Mouse (Mus musculus) T-helper 1 cell (primary cell): Measurements from ENCODE around the gene Nav2.

ENCODE experiments used
- in situ Hi-C: fragments of 300-600 bp; cut with MboI, MseI; formaldehyde crosslinking; loops from one replicate; pipeline ENCODE4 v1.15.1; 2025; ENCODE audit warnings: high pct_unique_total_duplicates

Nav2 gene

DNA sequence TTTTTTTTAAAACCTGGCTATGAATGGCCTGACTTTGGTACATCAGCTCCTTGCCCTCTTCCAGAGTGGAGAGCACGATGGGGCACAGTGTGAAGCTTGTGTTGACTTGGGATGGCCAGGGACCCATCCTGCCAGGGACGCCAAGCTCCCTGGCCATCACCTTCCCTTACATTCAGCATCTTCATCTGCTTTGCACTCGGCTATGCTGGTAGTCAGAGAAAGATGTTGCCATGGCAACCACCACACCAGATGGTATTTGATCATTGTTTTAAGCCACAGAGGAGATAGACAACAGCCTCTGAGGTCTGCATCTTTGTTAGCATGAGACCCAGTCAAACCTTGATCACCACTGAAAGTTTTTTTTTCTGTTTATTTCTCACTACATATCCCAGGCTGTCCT is 483.7 kb downstream of the Nav2 start:
- in situ Hi-C loops, result no loop called here

DNA sequence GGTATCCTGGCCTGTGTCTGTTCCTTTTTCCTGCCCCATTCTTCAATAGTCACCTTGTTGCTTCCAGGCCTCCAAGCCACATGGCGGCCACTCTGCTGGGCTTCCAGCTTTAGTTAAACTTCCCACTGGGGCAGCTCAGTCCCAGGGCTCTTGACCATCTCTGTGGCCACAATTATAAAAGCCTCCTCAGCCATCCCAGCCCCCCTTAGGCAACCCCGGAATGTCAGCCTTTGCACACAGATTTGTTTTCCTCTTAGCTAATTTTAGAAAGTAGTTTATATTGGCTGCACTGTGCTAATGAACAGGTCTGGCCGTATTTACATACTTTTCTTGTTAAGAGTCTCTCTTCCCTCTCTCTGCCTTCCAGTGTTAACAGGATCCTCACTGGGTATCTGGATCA is 484.3 kb downstream of the Nav2 start:
- in situ Hi-C loops, result no loop called here

DNA sequence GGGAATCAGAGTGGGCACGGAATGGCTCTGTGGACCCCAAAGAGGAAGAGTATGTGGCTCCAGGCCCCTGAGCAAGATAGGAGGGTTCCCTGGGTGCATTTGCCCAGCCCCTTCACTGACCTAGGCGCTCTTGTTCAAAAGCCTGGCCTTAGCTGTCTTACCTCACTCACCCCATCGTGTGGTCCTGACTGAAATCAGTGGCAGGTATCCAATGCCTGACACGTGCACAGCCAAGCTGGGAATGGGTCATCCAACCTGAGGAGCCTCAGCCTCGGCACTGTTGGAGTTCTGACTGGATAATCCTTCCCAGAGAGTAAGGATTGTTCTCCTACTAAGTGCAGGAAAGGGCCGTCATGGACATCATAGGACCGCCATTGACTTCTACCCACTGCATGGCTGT is 485.3 kb downstream of the Nav2 start:
- in situ Hi-C loops, result no loop called here

DNA sequence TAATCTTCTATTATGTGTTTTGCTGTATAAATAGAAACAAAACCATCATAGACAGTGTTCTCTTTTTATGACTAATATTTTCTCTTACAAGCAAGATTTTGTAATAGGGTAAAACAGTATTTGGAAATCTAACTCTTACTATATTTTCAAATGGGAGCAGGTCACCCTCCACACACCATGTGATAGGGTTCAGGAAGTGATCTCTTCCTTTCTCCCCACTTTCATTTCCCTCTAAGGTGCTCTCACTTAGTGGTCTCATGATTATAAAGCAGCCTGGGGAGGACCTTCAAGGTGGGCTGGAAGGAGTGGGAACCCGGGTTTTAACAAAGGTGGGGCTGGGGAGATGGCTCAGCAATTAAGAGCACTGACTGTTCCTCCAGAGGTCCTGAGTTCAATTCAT is 487.7 kb downstream of the Nav2 start:
- in situ Hi-C loops, result no loop called here

DNA sequence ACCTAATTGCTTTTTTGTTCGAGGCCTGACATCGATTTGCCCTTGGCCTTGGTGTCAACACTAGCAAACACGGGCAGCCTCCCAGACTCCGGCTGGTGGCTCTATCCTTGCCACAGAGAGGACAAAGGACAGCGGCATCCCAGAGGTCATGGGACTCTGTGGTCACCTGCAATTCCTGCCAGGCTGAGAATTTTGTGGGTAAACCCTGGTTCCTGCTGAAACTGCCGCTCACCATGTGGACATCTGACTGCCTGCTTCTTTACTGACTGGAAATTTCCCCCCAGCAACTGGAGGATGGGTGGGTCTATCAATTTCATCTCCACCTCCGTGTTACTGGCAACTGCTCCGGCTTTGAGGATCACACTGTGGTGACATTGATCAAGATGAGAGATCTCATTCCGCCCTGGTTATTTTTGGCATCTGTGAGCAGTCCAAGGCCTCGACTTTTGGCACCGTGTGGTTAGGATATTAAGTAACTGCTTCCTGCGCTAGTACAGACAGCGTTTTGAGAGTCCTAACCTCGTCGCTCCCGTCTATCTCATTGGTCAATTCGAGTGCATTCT is 489.0 kb downstream of the Nav2 start:
- in situ Hi-C loops, result no loop called here

DNA sequence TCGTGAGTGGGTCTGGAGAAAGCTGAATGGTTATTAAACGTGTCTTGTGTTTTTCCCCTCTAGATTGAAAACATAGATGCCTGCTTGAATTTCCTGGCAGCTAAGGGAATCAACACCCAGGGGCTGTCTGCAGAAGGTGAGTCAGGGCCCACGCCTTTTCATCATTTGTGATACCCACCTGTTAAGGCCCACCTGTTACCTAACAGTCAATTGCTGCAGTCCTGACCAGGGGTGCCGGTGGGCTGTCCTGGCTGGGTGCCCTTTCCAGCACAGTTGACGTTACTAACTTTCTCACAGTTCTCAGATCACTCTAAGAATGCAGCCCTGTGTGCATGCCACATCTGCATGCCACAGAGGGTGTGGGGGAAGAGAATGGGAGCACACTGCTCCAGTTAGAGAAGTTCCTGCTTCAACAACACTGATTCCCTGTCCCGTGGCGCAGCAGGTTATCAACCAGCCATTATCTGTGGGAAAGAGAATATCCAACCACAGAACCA is 489.6 kb downstream of the Nav2 start:
- in situ Hi-C loops, result no loop called here

DNA sequence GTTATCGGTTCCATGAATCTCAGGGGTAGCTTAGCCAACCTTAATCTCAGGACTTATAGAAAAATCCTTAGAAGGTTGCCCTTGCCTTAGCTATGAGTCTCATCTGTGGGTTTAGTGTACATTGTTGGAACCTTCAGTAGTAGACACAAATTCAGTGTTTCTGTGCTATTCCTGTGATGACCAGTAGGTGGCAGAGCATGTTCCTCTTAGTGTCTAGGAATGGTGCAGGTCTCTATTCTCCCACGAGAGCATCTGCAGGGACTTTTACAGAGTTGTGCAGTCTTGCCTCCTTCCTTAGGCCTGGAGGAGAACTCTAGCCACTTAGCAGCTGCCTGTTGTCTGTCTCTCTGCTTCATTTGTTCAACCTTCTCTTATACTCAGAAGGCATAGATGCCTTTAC is 490.8 kb downstream of the Nav2 start:
- in situ Hi-C loops, result no loop called here

DNA sequence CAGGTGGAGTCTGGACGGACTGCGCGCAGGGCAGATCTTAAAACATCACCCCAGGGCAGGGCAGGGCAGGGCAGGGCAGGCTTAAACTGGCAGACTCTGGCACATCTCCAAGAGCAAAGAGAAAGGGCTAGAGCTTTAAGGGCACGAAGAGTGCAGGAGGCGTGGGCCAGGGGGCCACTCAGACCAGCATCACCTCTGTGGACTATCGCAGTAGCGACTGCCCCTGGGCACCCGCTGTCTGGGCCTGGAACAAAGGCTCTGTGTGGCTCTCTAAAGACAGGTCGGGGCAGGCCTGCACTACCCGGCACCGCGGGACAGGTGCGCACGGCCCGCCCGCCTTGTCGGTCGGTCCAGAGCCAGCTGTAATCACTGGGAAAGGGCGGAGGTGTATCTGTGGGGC is 491.9 kb downstream of the Nav2 start:
- in situ Hi-C loops, result no loop called here

DNA sequence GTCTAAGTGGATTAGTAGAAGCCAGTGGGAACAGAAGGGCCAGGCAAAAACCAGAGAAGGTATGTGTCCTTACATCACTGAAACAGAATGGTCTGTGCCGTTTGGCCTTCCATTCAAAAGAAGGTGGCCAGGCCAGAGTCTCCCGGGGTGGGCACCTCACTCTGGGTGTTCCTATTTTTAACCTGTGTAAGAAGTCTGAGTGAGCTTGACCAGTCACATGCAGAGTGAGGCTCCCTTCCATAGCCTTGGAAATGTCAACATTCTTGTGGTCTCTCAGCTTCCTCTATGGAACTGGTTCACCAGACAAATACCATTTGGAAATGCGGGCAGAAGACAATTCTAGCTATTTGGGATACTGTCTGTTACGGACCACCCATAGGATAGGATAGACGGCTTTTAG is 494.0 kb downstream of the Nav2 start:
- in situ Hi-C loops, result no loop called here

DNA sequence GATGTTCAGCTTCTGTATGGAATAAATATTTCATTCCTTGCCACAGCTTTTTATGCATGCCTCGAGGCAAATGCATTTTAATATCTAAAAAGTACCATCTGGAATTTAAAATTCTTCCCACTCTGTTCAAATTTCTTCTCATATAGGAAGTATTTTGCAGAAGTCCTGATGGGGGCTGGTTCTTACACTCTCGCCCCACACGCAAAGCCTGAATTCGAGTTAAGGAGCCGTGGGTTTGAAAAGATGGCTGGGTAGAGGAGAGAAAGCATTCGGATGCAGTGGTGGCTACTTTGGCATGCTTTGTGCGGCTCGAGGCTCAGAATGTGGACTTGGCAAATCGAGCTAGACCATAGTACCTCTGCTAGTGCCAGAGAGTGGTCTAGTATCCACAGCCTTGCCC is 499.2 kb downstream of the Nav2 start:
- in situ Hi-C loops, result no loop called here

DNA sequence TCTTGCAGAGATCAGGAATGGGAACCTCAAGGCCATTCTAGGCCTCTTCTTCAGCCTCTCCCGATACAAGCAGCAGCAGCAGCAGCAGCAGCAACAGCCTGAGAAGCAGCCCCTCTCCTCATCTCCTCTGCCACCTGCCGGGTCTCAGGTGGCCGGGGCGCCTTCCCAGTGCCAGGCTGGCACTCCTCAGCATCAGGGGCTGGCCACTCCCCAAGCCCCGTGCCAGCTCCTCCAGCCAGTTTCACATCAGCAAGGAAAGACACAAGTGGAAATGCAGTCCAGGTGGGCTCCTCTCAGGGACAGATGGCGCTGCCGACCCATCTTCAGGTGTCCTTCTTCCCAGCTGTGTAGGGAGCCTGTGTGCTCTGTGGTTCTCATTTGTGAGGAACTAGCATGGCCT is 500.1 kb downstream of the Nav2 start:
- in situ Hi-C loops, result no loop called here

DNA sequence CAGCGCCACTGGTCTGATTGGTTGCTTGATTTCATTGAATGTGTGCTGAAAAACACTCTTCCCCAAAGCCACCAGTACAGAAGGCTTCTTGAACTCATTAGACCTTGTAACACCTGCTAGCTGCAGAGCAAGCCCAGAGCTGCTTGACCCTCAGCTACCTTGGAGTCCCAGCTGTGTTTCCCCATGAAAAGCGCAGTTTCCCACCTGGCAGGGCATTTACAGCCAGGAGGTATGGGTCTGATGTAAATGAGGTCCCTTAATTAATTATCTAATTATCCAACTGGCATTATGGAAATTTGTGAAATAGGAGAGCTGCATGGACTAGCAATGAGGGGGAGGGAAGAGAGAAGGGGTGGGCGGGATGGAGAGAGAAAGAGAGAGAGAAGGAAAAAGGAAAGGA is 500.7 kb downstream of the Nav2 start:
- in situ Hi-C loops, result no loop called here

DNA sequence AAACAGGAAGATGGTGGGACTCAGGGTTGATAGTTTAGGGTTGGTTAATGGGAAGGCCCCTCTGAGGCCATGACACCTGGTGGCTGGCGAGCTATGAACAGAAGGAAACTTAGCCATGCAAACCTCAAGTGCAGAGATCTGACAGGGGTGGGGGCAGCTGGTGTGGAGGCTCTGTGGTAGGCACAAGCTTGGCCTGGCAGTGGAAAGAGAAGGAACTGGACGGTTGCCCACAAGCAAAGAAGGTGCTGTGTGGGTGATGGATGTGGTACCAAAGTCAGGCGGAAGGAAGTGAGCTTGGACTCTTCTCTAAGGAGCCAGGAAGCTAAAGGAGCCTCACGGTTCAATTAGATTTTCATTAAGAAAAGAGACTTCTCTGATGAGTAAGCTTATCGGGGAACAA is 501.7 kb downstream of the Nav2 start:
- in situ Hi-C loops, result no loop called here

DNA sequence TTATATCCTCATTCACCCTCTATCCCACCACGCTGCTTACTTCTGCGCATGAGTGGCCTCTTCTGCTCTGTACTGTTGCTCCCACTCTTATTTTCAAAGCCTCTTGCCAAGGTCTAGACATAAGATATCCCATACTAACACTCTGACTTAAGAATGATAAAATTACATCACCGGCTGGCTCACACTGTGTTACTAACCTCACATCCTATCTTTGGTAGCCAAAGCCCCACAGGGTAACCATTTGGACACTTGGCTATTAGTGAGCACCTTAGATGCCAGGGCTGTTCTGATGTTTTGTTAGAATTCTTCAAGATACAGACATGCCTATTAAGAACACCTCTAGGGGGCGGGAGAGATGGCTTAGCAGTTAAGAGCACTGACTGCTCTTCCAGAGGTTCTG is 502.4 kb downstream of the Nav2 start:
- in situ Hi-C loops, result no loop called here

DNA sequence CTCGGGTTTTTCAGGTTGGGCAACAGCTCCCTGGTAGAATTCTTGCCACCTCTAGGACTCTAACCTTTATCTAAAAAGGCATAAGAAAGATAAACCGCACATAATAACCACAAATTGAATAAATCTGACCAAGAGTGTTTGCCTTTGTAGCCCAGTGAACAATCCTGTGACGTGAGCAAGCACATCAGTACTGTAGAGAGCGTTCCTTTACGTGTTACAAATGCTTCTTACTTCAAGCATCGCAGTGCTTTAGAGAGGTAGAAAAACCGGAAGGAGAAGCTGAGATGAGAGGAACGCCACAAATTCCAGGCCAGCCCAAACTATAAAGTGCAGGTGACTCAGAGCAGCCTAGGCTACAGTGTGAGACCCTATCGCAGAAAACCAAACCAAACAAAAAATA is 503.3 kb downstream of the Nav2 start:
- in situ Hi-C loops, result no loop called here

DNA sequence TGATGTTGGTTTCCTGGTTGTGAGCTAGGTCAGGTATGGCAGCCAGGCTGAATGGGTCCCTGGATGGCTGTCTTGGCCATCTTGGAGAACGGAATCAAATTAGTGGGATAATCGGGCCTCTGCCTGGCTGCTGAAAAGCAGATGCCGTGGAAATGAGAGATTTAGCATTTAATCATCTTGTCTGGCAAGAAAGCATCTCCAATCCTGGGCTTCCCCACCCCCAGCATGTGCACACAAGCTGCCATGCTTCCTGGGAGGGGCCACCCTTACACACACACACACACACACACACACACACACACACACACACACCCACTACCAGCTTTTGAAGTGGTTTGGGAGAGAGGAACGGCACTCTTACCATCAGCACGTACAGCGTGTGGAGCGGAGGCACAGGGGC is 506.6 kb downstream of the Nav2 start:
- in situ Hi-C loops, result no loop called here

DNA sequence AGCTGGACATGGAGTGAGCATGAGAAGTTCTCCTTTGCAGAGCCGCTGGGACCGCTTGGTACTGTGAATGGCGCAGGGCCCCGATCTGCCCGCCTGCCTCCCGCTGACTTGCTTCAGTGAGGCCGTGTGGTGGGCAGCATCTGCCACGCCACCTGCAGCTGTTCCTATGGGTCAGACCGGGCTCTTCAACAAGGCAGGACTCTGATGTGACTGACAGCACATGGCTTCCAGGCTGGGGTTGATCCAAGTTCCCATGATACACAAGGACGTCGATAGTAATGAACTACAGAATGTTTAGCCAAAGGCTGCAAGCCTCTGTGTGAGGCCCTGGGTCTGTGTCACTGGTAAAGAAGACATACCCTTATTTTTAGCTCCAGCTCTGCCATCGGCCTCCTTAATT is 507.2 kb downstream of the Nav2 start:
- in situ Hi-C loops, result no loop called here

DNA sequence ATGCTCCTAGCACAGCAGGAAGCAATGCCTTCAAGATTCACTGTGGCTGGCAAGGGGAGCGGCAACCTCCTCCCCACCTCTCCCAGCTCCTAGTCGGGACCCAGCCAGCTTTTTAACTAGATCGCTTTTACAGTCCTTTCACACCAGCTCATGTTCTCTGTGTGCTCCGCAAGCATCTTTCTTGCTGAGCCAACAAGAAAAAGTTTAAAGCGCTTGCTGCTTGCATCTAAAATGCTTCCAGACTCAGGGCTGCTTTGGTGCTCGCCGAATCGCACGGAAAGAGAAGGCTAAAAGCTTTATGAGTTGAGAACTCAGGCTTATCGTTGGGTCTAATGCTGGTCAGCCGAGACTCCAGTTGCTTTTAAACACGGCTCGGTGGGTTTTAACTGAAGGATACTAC is 510.3 kb downstream of the Nav2 start:
- in situ Hi-C loops, result no loop called here

DNA sequence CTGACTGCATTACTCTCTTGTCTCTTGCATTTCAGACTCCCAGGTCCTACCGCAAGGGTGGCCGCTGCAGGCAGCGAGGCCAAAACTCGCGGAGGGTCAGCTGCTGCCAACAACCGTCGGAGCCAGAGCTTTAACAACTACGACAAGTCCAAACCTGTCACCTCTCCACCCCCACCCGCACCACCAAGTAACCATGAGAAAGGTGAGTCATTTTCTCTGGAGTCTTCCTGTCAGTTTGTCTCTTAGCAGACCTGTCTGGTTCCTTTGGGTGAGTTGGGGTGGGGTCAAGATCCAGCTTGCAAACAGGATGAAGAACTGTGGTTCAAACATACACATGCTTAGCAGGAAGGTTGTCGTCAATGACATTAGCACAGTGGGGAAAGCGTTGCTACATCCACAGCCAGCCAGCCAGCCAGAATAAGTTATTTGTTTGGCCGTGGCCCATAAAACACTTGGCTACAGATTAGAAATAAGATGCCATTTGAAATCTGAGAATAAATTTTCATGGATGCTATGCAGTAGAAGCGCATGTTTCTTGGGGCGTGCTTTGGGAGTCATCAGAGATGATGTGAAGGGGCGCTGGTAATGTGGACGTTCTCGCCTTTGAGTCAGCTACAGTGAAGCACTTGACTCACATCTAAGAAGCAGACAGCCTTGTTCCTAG is 511.8 kb downstream of the Nav2 start:
- in situ Hi-C loops, result no loop called here

DNA sequence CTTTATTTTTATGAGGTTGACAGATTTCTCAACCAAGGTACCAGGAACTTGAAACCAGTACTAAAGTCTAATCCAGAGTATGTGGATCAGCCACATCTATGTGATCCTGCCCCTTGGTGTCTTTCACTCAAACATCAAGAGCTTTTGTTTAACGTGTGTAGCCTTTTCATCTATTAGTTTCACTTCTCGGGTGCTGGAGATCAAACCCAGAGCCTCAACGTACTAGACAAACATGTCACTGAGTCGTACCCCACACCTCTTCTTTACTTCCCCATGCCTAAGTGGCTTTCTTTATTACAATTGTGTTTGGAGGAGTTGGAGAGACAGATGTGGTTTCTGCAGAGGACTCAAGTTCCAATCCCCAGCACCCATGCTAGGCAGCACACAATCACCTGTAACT is 512.7 kb downstream of the Nav2 start:
- in situ Hi-C loops, result no loop called here

DNA sequence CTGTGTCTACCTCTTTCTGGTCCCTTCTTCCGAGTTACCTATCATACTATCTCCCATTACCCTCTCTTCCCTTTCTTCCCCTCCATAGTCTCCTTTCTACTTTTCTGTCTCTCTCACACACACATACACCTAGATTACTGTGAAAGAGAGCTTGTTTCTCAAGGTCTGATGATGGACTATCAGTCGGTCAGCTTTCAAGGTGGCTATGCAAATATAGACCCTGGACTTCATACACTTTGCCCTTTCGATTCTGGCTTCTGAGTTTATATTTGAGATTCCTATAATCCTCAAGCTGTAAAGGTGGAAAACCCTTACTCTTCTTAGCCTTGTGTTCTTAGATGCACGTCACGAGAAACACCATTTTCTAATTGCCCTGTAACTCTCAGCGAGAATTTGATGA is 515.4 kb downstream of the Nav2 start:
- in situ Hi-C loops, result no loop called here

DNA sequence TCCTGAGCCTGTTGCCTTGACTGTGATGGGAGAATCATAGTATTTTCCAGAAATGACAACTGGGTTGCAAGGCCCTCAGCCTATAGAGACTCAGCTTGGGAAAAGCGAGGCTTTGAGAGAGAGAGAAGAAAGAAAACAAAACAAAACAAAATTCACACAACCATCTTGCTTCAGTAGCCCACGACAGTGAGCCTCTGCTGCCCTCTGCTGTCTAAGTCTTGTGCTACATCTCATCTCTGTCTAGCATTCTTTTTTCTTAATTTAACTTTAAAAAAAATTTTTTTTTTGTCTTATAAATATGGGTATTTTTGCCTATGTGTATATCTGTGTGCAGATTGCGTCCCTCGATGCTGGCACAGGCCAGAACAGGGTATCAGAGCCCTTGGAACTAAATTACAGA is 517.5 kb downstream of the Nav2 start:
- in situ Hi-C loops, result loop anchor here (5.0 kb wide), 2 partner anchors 174 to 294 kb away; no protein-coding TSS in a partner anchor

DNA sequence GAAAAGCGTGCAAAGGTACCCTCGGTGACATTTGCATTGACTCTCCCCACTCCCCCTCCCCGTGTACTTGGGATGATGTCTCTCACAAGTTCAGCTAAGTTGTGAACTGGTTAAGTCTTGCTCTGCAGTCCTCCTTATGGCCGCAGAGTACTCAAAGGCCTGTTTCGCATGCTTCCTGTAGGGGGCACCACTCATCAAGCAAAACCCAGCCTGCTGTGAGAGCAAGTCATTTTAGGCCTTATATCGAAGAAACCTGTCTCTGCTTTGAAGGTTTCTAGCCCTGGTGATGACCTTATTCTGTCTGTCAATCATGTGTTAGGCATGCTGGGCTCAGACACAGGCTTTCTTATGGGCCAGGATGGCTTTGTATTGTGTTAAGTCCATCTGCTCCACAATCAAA is 519.3 kb downstream of the Nav2 start:
- in situ Hi-C loops, result loop anchor here (5.0 kb wide), 2 partner anchors 176 to 296 kb away; no protein-coding TSS in a partner anchor

DNA sequence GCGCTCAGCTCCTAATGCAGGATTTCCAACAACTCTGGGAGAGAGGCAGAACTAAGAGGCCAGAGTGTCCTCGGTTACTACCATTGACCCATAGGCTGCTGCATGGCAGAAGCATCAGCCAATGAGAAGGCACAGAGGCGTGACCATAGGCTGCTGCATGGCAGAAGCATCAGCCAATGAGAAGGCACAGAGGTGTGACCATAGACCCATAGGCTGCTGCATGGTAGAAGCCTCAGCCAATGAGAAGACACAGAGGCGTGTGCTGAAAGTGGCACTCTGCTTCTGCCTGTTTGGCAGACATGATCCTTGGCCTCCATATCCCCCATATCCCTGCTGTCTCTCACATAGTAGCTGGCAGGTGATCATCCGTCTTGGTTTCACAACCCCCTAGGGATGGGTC is 520.4 kb downstream of the Nav2 start:
- in situ Hi-C loops, result loop anchor here (5.0 kb wide), 2 partner anchors 177 to 297 kb away; no protein-coding TSS in a partner anchor
